Mouse (Mus musculus): ENCODE measurements around the gene Nipal1. TPM values are rescaled to one million over a fixed set of nuclear protein-coding genes. Genes with fewer than 3 reads are reported as not detected.

Nipal1 gene
- total and polyA plus RNA-seq, 3 experiments = 0.35 TPM; not detected in 2

GRCm38 (mm10) chr5:72644175-72644574, 3.4 kb upstream of the Nipal1 start, which contains the start of gene Cnga1:
Cnga1 (minus strand) TSS chr5:72644275.
- TF ChIP-seq TAL1 (IDR thresholded peaks at IDR 0.05; ENCODE audit: low read length) (no peak), ELF1 (IDR thresholded peaks at IDR 0.05; ENCODE audit: low read depth, low read length) (no peak), POLR2AphosphoS5 (IDR thresholded peaks at IDR 0.05; ENCODE audit: borderline replicate concordance, low read depth, low read length) (no peak)
- H3K4me3 ChIP-seq (ENCODE audit: control insufficient read depth in 1 of 2, insufficient read depth in 1 of 2, low read depth in 2 of 2, low read length in 2 of 2) = no peak within 1 kb of the TSS

DNA sequence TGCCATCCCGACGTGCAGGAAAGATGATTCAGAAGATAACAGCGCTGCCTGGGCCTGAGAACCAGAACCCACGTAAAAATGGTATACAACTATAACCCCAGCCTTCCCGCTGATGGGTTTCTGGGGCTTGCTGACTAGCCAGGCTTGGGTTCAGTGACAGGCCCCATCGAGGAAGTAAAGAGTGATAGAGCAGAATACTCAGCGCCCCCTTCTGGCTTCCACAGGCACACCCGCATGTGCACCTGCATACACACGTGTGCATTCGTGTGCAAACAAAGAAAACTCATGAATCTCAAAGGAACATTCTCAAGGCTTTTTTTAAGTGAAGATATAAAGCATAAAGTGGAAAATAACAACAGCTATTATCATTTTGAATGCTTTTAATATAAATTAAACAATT, 1.5 kb upstream of the Nipal1 start:
- Histone ChIP-seq H3K4me3 (ENCODE audit: control insufficient read depth in 1 of 2, insufficient read depth in 1 of 2, low read depth in 2 of 2, low read length in 2 of 2) (no peak overlapping the region), H3K79me2 (ENCODE audit: control insufficient read depth, insufficient read depth, low read length, poor library complexity) (no peaks in the 10 kb centered on the region), H3K36me3 (ENCODE audit: control insufficient read depth in 1 of 2, insufficient read depth in 2 of 2, low read length in 2 of 2) (no peaks in the 10 kb centered on the region; a peak in 1 of 4 replicates), H3K27ac (ENCODE audit: control insufficient read depth, low read depth, low read length) (no peak overlapping the region), H3K27me3 (ENCODE audit: control insufficient read depth in 1 of 2, insufficient read depth in 2 of 2, low read length in 2 of 2) (peaks cover 0 to 11% of the 10 kb centered on the region in 2 experiments; a peak in 3 of 4 replicates), H3K9me3 (replicated peaks; ENCODE audit: insufficient read depth, low read length) (no peaks in the 10 kb centered on the region), H3K9ac (ENCODE audit: control insufficient read depth, low read depth, low read length, poor library complexity, severe bottlenecking) (no peak overlapping the region; the same call in 1 of the 2 replicates), H3K4me1 (ENCODE audit: control insufficient read depth in 1 of 2, insufficient read depth in 2 of 2, low read length in 2 of 2) (peaks cover 0 to 3% of the 10 kb centered on the region in 2 experiments; a peak in 2 of 4 replicates)
- peak; percentile 66 for DNase-seq (ENCODE audit: low read depth, low spot score)
- TF ChIP-seq KAT2A (conservative IDR thresholded peaks at IDR 0.05; ENCODE audit: low read depth, low read length) (no peak), ELF1 (IDR thresholded peaks at IDR 0.05; ENCODE audit: low read depth, low read length) (peak; percentile 55; the same call in 1 of the 2 replicates), TAL1 (IDR thresholded peaks at IDR 0.05; ENCODE audit: low read length) (no peak), CTCF (IDR thresholded peaks at IDR 0.05 in 2 of 3, conservative IDR thresholded peaks at IDR 0.05 in 1 of 3; ENCODE audit: control insufficient read depth in 1 of 3, insufficient read depth in 1 of 3, low read depth in 2 of 3, low read length in 3 of 3, poor library complexity in 1 of 3, severe bottlenecking in 1 of 3) (peak; percentile 62 to 74 (median 69)), RAD21 (IDR thresholded peaks at IDR 0.05; ENCODE audit: low read depth, low read length) (peak; percentile 42), USF1 (IDR thresholded peaks at IDR 0.05; ENCODE audit: low read depth, low read length) (peak; percentile 41; the same call in 1 of the 2 replicates), MXI1 (IDR thresholded peaks at IDR 0.05; ENCODE audit: low read depth, low read length) (peak; percentile 74), ZC3H11A (IDR thresholded peaks at IDR 0.05; ENCODE audit: low read depth, low read length) (peak; percentile 56), ZMIZ1 (IDR thresholded peaks at IDR 0.05; ENCODE audit: low read depth, low read length) (no peak), MAZ (IDR thresholded peaks at IDR 0.05; ENCODE audit: low read depth, low read length) (peak; percentile 51; the same call in 1 of the 2 replicates), MAX (IDR thresholded peaks at IDR 0.05; ENCODE audit: low read length) (peak; percentile 61; the same call in 1 of the 2 replicates), HCFC1 (IDR thresholded peaks at IDR 0.05; ENCODE audit: low read depth, low read length) (peak; percentile 49; the same call in 1 of the 2 replicates), SIN3A (IDR thresholded peaks at IDR 0.05; ENCODE audit: low read length) (peak; percentile 51; the same call in 1 of the 2 replicates), MYC (IDR thresholded peaks at IDR 0.05; ENCODE audit: low read depth, low read length) (peak; percentile 88), SMC3 (IDR thresholded peaks at IDR 0.05; ENCODE audit: low read depth, low read length) (peak; percentile 66), GABPA (IDR thresholded peaks at IDR 0.05; ENCODE audit: low read depth, low read length) (no peak)

More at GRCm38 (mm10) chr5:72644175-72644574, 3.4 kb upstream of the Nipal1 start, which contains the start of gene Cnga1:
- no peaks in the 10 kb centered on the region for H3K79me2 ChIP-seq (ENCODE audit: control insufficient read depth, insufficient read depth, low read length, poor library complexity)
- H3K36me3 ChIP-seq (ENCODE audit: control insufficient read depth in 1 of 2, insufficient read depth in 2 of 2, low read length in 2 of 2) = no peaks in the 10 kb centered on the region; a peak in 1 of 4 replicates
- no peak within 1 kb of the TSS for H3K9ac ChIP-seq (ENCODE audit: control insufficient read depth, low read depth, low read length, poor library complexity, severe bottlenecking)
- peaks cover 0 to 3% of the 10 kb centered on the region in 2 experiments; a peak in 2 of 4 replicates for H3K4me1 ChIP-seq (ENCODE audit: control insufficient read depth in 1 of 2, insufficient read depth in 2 of 2, low read length in 2 of 2)
- no peaks in the 10 kb centered on the region for H3K9me3 ChIP-seq (replicated peaks; ENCODE audit: insufficient read depth, low read length)
- H3K27me3 ChIP-seq (ENCODE audit: control insufficient read depth in 1 of 2, insufficient read depth in 2 of 2, low read length in 2 of 2) = peaks cover 0 to 3% of the 10 kb centered on the region in 2 experiments; a peak in 3 of 4 replicates
- no peak for DNase-seq (ENCODE audit: low read depth, low spot score)
- H3K27ac ChIP-seq (ENCODE audit: control insufficient read depth, low read depth, low read length) = no peak within 1 kb of the TSS
